Mouse (Mus musculus): ENCODE results near the gene Stat4. TPM values are rescaled to one million over a fixed set of nuclear protein-coding genes. Genes with fewer than 3 reads are reported as not detected.

Gene Stat4
- total RNA-seq, 2 experiments from 2014 or later: 2.9 to 3.0 TPM

DNA sequence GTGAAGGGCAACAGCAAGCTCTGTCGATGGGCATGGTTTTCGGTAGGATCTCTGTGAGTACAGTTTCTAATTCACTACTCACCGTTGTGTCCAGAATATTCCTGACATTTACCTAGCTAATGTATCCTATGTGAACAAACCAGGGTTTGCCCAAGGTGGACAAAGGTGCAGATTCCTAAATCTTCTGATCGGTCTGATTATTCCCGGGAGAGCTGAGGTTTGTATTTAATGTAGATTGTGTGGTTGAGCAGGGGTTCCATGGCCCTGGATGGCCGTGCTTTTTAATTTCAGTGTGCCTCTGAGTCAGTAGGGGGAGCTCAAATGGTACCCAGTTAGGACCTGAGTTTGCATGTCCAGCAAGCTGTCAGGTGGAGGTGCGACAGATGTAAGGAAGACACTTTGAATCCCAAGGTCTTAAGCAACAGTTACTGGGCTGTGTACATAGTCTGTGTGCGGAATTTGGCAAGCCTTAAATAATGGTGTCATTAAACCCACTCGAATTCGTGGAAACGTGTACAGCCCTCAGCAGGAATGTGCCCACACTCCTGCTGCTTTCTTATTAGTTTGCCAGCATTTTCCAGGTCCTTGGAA is 144.9 kb downstream of the Stat4 start:
- peak in 1 of 2 experiments; percentile 53 for DNase-seq (ENCODE audit: low spot score in 2 of 2)

DNA sequence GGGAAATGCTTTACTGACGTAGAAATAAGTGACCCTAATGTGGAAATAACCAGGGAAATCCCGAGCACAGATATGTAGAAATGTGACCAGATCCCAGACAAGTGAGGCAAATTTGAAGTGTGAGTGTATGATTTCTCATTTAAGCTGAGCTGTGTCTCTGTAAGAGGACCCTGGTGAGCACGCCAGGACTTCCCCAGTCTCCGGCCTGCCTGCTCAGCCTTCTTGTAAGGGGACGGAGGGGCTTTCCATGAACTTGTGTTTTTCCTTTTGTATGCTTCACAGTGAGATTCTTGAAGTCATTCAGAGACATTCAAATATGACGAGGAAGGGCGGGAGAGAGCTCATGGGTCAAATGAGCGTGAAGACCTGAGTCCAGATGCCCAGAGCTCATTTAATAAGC is 146.3 kb downstream of the Stat4 start:
- intact Hi-C loops (cut with DNase I): no loop called here
- DNase-seq (ENCODE audit: low spot score in 2 of 2): no peak

More for the DNA sequence above, 144.9 kb downstream of the Stat4 start:
- intact Hi-C loops (cut with DNase I): no loop called here

DNA sequence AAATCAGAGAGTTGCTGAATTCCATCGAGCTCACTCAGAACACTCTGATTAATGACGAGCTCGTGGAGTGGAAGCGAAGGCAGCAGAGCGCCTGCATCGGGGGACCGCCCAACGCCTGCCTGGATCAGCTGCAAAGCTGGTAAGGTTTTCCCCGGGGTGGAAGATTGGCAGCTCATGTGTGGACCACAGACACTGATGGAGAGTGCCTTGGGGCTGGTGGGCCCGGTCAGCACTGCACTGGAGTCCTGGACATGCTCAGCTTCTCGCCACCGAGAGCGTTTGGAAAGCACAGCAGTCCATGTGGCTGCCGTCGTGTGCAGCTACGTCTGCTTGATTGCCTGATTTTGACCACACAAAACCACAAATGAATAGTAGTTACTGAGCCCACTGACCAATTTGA is 150.3 kb downstream of the Stat4 start:
- no peak for DNase-seq (ENCODE audit: low spot score in 2 of 2)
- intact Hi-C loops (cut with DNase I): no loop called here

DNA sequence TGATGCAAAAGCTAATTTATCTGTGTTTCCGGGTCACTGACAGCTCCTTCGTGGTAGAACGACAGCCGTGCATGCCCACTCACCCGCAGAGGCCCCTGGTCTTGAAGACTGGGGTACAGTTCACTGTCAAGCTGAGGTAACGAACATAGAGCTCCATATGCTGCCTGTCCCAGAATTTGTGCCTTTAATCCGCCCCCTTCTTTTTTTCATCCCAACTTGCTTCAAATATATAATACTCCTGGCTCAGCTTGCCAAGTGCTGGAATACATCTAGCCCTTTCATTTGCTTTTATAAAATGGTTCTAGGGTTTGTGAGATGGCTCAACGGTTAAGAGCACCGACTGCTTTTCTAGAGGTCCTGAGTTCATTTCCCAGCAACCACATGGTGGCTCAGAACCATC is 153.6 kb downstream of the Stat4 start:
- intact Hi-C loops (cut with DNase I): no loop called here
- DNase-seq (ENCODE audit: low spot score in 2 of 2): peak; percentile 16 to 41

DNA sequence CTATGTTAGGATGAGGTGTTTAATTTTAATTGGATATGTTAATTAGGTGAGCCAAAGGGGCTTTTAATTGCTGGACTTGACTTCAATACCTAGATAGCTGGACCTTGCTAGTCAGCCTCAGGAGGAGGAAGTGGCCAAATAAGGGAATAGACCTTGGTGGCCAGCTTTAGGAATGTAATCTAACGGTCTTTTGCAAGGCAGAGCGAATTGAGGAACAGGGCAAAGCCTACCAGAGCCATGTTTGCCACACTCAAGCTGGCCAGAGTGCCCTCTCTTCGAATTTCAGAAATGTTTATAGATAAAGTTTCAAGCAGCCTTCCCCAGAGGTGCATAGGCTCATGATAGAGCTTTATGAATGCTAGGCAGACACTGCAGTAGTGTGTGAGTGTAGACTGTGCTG is 154.5 kb downstream of the Stat4 start:
- DNase-seq (ENCODE audit: low spot score in 2 of 2): no peak

DNA sequence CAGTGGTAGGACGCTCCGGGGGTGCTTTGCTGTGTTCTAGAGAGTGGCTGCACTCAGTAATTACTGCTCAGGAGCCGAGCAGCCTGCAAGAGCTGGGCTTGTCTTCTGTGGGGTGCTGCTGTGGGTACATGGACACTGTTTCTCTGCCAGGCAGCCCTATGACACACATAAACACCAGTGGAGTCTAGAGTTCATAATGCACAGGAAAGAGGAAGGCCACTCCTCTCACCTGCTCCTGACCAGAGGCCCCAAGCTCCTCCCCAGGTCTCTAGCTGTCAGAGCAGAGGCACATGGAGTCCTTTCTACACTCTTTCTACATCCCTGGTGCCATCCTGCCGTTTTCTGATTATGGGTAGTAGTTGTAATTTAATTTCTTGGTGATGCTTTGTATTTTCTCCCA is 155.2 kb downstream of the Stat4 start:
- DNase-seq (ENCODE audit: low spot score in 2 of 2): no peak
- intact Hi-C loops (cut with DNase I): no loop called here

More for the DNA sequence above, 154.5 kb downstream of the Stat4 start:
- intact Hi-C loops (cut with DNase I): no loop called here

DNA sequence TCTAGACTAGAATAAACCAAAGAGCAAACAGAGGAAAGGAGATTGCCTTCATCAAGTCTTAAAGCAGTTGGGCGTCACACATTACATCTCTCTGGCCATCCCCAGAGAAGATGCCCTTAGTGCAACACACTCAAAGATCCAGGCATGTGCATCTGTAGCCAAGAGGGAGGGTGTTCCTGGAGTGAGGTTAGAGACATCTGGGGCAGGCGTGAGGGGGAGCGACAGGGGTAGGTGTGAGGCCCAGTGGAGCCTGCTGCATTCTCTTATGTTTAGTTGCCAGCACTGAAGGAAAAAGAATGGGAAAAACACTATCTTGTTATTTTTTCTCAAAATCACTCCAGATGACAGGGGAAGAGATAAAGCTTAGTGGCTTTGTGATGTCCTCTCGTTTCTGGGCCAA is 156.2 kb downstream of the Stat4 start:
- intact Hi-C loops (cut with DNase I): no loop called here
- DNase-seq (ENCODE audit: low spot score in 2 of 2): no peak

DNA sequence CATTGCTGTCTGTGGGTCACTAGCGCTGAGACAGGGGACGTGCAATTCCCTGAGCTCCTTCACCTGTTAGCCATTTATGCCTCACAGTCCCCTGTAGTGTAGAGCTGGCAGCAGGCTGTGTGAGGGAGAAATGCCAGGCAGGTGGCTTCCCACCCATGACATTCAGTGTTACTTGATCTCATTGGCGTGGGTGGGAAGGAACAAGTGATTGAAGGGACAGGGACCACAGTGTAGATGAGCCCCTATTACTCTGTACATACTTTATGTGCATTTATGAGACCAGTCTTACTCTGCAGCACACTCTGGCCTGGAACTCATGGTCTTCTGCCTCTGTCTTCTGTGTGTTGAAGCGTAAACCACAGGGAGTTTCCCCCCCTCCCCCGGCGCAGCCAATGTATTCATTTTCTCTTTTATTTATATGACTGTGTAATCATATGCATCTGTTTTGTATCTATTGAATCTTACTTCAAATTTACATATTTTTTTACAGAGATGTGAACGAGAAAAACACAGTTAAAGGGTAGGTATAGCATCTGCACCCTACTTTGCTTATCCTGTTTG is 156.7 kb downstream of the Stat4 start:
- no peak for DNase-seq (ENCODE audit: low spot score in 2 of 2)
- intact Hi-C loops (cut with DNase I): no loop called here

DNA sequence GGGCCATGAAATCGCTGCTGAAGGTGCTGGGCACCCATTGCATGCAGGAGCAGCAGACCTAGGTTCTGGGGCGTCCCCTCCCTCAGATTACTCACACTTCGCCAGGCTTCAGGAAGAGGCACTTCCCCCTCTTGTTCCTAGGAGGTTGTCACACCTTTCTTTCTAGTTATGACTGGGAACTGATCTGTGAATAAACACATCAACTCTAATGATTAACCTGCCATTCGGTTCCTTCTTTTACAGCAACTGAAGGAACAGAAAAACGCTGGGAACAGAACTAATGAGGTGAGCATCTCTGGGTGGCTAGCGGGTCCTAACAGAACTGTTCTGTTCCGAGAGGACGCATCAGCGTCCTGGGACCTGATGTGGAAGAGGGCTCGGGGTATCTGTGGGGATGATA is 158.0 kb downstream of the Stat4 start:
- intact Hi-C loops (cut with DNase I): loop anchor here (5.0 kb wide), 1 partner anchor 122 kb away; no protein-coding TSS in a partner anchor
- no peak for DNase-seq (ENCODE audit: low spot score in 2 of 2)

DNA sequence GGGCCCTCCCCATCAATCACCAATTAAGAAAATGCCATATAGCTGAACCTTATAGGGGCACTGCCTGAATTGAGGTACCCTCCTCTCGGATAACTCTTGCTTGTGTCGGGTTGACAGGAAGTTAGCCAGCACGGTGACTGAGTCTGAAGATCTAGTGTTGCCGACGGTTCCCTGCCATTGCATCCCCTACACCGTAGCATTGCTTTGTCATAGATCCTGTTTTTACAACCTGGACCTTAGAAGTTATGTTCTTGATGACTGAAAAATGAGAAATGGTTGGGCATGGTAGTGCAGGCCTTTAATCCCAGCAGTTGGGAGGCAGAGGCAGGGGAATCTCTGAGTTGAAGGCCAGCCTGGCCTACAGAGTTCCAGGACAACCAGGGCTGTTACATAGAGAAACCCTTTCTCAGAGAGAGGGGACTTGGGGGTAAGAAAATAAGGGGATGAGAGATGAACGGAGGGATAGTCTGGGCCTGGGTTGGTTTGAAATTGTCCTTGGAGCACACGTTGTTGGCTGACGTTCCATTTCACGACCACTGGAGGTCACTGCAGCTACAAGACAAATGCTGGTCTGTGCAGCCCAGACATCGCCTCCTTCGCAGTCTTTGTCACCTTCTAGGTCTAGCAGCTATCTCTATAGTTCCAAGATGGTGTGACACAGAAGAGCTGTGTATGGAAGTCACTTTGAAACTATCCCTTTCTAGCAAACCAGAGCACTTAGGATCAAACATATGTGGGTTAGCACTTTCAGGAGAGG is 159.4 kb downstream of the Stat4 start:
- DNase-seq (ENCODE audit: low spot score in 2 of 2): peak; percentile 75 to 78
- intact Hi-C loops (cut with DNase I): loop anchor here (5.0 kb wide), 1 partner anchor 121 kb away; no protein-coding TSS in a partner anchor

DNA sequence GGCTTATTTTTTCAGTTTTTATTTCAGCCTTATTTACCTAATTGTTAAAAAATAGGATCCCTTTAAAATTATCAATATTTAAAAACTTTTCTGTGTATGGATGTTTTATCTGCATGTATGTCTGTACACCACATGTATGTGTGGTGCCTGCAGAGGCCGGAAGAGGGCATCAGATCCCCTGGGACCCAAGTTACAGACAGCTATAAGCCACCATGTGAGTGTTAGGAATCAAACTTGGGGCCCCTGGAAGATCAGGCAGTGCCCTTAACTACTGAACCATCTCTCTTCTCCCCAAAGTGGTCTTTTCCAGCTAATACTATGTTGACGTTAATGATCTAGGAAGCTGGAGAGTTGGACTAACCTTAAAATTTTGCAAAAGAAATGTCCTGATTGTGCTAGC is 160.5 kb downstream of the Stat4 start:
- no peak for DNase-seq (ENCODE audit: low spot score in 2 of 2)
- intact Hi-C loops (cut with DNase I): loop anchor here (5.0 kb wide), 1 partner anchor 120 kb away; no protein-coding TSS in a partner anchor

DNA sequence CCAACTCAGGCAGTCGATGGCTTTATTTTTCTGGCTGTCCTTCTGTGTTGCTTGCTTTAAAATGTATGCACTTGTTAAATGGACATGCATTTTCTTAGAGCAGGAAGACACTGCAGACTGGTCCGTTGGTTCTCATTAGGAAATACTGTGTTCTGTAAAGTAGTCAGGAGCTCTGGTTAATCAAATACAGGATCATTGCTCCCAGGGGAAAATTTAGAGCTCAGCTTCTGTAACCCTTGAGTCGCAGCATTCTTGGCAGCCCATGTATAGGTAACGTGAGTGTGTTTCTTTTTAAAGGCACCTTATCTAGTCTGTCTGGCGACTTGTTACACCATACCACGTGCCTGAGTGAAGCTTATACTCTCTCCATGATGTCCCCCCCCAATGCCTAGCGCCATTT is 161.2 kb downstream of the Stat4 start:
- DNase-seq (ENCODE audit: low spot score in 2 of 2): no peak
- intact Hi-C loops (cut with DNase I): loop anchor here (2.0 to 5.0 kb wide), 2 partner anchors 119 to 155 kb away; no protein-coding TSS in a partner anchor

DNA sequence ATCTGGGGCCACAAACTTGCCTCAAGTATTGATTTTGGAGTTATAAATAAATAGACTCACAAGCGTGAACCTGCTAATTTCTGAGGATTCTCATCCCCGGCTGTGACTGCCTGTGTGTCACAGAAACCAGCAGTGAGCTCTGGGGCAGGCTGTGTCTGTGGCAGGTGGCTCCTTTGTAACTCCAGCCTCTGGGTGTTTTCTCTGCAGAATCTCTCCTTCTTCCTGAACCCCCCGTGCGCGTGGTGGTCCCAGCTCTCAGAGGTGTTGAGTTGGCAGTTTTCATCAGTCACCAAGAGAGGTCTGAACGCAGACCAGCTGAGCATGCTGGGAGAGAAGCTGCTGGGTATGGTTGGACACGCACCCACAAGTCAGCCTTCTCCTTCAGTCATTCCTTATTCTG is 161.7 kb downstream of the Stat4 start:
- DNase-seq (ENCODE audit: low spot score in 2 of 2): no peak
- intact Hi-C loops (cut with DNase I): loop anchor here (2.0 to 5.0 kb wide), 2 partner anchors 119 to 154 kb away; no protein-coding TSS in a partner anchor

DNA sequence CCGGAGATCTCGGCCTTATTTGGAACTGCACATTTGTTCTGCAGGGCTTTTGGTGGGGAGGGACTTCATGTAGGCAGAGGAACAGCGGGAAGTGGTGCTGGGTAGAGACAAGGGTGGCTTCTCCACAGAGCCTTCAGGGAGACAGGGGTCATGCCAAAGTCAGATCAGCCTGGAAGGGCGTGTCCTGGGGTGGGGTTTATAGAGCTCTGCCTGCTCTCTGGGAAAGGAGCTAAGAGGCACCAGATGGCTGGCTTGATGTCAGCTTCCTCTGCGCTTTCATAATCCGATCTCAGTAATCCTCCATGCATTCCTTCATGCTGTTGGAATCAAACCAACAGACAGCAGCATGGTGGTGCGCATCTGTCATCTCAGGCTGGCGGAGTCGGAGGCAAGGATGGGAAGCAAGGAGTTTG is 163.0 kb downstream of the Stat4 start:
- intact Hi-C loops (cut with DNase I): loop anchor here (2.0 to 5.0 kb wide), 2 partner anchors 117 to 153 kb away; no protein-coding TSS in a partner anchor
- peak; percentile 51 to 73 for DNase-seq (ENCODE audit: low spot score in 2 of 2)

DNA sequence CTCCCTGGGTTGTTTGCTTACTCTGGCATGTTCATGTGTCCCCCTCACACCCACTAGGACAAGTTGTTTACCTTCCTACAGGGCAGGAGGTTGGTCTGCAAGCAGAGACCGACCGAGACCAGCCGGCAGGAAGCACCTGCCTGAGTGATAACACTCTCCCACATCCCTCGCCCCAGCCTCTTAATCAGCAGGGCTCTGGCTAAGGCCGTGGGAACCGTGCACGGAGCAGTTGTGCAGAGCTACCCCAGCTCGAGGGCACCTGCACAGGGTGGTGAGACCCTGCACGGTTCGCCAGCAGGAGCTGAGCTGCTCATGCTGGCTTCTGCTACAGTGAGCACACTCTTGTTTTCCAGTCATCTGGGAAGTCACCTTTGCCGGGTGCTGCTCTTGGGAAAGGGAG is 163.7 kb downstream of the Stat4 start:
- no peak for DNase-seq (ENCODE audit: low spot score in 2 of 2)
- intact Hi-C loops (cut with DNase I): no loop called here

DNA sequence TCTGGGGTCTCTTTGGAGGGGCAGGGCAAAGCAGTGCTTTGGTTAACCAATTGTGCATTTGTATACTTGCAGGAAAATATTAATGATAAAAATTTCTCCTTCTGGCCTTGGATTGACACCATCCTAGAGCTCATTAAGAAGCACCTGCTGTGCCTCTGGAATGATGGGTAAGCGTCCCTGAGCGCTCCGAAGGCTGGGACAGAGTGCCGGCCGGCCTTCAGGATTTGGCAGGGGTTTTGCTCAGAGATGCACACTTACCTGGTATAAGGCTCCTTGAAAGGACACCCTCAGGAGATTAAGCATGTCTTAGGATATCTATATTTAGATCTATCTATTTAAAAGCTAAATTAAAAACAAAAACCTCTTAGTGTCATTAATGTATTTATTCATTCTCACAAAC is 164.2 kb downstream of the Stat4 start:
- intact Hi-C loops (cut with DNase I): no loop called here
- DNase-seq (ENCODE audit: low spot score in 2 of 2): no peak

DNA sequence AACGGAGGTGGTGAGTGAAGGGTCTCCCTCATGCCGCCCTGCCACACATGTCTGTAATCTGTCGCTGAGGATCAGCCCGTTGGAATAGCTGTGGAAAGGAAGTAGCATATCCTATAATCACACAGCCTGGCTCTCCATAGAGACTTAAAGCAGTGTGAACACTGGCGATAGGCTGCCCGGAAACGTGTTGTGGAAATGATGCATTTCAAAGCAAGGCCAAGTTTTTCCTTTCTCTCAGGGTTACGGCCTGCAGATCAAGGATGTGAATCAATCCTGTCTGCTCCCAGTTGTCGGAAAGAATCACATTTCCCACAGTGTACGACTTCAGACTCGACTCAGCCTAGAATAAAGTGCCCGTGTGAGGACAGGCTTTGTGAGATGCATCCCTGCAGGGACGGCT is 165.4 kb downstream of the Stat4 start:
- intact Hi-C loops (cut with DNase I): no loop called here
- DNase-seq (ENCODE audit: low spot score in 2 of 2): no peak

DNA sequence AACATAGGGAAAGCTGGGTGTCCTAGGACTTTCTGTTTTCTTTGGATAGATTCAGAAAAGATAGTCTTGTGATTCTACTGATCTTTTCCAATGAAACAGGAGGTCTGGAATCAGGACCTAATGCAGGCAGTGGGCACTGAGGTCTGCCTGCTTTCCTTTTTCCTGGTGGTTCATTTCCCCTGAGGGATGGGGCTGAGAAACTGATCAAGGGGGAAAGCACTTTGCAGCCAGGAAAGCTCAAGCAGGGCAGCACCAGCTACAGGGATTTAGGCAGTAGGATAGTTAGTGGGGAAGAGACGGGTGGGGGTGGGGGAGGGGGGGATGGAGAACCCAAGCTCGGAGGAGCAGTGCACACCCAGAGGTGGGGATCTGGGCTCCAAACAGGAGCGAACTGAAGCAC is 166.0 kb downstream of the Stat4 start:
- DNase-seq (ENCODE audit: low spot score in 2 of 2): no peak
- intact Hi-C loops (cut with DNase I): no loop called here

DNA sequence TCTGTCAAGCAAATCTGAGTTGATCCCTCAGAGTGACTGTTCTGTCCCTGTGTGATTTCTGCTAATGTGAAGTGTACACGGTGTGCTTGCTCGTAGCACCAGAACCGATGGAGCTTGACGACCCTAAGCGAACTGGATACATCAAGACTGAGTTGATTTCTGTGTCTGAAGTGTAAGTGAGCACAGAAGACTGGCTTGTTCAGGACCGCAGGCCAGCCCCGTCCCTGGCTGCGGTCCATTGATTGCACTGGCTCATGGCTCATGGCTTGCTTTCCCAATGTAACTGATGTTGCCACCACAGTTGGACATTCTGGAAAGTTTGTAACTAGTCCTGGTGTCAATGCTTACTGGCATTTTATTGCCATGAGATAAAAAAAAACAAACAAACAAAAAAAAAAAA is 167.9 kb downstream of the Stat4 start:
- no peak for DNase-seq (ENCODE audit: low spot score in 2 of 2)
- intact Hi-C loops (cut with DNase I): no loop called here

DNA sequence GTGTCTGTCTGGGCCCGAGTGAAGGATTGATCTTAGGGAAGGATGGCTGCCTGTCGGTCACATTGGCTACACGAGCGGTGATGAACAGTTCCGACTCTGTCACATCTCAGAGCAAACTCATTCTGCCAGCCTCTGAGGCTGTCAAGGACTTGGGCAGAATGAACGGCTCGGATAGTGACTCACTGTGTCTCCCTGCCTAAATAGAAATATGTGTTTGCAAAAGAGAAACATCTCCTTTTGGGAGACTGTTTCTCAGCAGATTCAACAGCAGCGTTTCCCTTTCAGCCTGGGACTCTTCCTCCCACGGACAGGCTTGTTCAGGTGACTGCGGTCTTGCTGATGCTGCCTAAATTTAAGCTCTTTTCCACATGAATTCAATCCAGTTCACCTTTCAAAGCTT is 169.4 kb downstream of the Stat4 start:
- DNase-seq (ENCODE audit: low spot score in 2 of 2): peak; percentile 20 to 47
- intact Hi-C loops (cut with DNase I): no loop called here

Data from left cerebral cortex, postnatal 14 days (tissue).